Mouse (Mus musculus) ES-E14 (cell line): ENCODE results near the gene Fndc10.
"Not testable (repeated sequence)": the region's sequence is repeated elsewhere in the genome, so short reads cannot be mapped to it uniquely, and the experiment has no call there.

Experiments
- CHD2 ChIP-seq: IDR thresholded peaks from 2 replicates; pipeline ENCODE4 v1.6.1; 2014; ENCODE audit warnings: mild to moderate bottlenecking, low read depth, low read length, inconsistent platforms
- HCFC1 ChIP-seq: IDR thresholded peaks from 2 replicates; pipeline ENCODE4 v1.6.1; 2012; ENCODE audit warnings: low read length, inconsistent platforms, borderline replicate concordance; ENCODE audit not compliant: insufficient read depth
- MAFK ChIP-seq: IDR thresholded peaks from 2 replicates; pipeline ENCODE4 v1.6.1; 2014; ENCODE audit warnings: mild to moderate bottlenecking, low read depth, low read length, inconsistent platforms; ENCODE audit not compliant: insufficient read depth

GRCm38 (mm10) chr4:155740681-155741080 is 46.5 kb downstream of the Fndc10 start:
- TF ChIP-seq CHD2, HCFC1, MAFK: not testable (repeated sequence)
